Mouse (Mus musculus): Measurements from ENCODE around the gene Trim67.

DNA sequence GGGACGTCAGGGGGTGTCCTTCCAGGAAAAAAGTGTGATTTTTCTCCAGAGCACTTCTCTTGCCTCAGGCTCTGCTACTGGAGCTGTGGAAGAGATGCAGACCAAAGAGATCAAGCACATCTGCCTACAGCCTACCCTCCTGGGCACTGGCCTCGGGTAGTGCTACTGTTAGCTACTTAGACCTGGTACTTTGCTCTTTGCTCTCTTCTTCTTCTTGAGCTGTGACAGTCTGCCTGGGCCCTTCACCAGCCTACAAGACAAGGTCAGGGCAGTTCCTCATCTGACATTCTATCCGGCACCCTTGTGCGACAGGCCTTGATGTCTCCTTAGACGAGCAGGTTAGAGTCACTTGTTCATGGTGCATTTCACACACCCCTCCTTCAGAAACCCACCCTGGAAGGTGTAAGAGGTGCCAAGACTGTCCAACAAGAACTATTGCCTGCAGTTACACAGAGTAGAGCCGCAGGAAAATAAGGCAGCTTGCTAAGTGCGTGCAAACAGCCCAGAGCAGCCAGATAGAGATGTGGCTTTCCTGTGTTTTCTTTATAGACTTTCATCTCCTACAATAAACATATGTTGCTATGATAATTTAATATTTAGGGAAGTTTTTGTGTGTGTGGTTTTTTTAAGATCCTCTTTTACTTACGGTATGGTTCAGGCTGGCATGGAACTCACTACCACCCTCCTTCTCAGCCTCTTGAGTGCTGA, 3.0 kb downstream of the Trim67 start:
- TF ChIP-seq POLR2A (IDR thresholded peaks at IDR 0.05; ENCODE audit: borderline replicate concordance, extremely low read depth, low read depth, low read length), result no peak
- TF ChIP-seq CTCF (IDR thresholded peaks at IDR 0.05; ENCODE audit: insufficient read depth, low read length), result no peak

Measured in lung, adult 2 months (tissue).